In the genomic region with DNA sequence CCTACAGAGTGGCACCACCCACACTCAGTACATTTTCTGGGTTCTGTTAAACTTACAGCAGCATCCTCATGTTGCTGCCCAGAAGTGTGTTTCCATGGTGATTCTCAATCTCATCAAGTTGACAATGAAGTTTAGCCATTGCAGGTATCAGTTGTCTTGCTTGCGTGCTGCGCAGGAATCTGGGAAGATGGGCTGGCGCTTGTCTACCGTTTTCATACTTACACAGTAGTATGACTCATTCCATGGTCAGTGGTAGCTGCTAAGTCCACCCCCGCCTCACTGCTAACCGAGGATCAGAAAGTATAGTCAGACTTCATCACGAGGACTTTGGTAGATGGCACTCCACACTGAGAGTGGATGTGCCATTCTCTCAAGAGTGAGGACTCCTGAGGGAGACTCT, we compare ENCODE assay signal across 19 mouse cellular contexts. TPM values are rescaled to one million over a fixed set of nuclear protein-coding genes. Genes with fewer than 3 reads are reported as not detected.
"Had no signal": no experiment of that assay in that cellular context is flagged by ENCODE, and none has a peak within 500 bp of the region (broad histone marks: within the 10 kb centered on the region; RNA-seq: fewer than 3 reads in every experiment).

No protein-coding gene starts in this region.

- DNase-seq: kidney, adult 11 months; kidney, adult 8-10 months; kidney, postnatal 10 days; kidney, postnatal 36 days; layer of hippocampus, postnatal 36 days; liver, embryonic 13.5 days; lung, adult 2 months; lung, postnatal 14 days; lung, postnatal 4 days; midbrain, embryonic 14.5 days; spleen, adult 18-20 months; thymus, adult 18-20 months; thymus, postnatal 14 days had no signal

RNA-seq across cellular contexts. Expression of a gene that starts 31.6 kb away (rescaled TPM):
- total RNA-seq: layer of hippocampus, adult 8-10 months; layer of hippocampus, postnatal 10 days; layer of hippocampus, postnatal 36 days; liver, adult 2 months; midbrain, postnatal 0 days had no signal
- polyA plus RNA-seq: liver, adult 2 months; midbrain, postnatal 0 days; neural tube, embryonic 14.5 days had no signal

RNA-seq across cellular contexts. Expression of a gene that starts 46.2 kb away (rescaled TPM):
- total RNA-seq: layer of hippocampus, postnatal 36 days; liver, adult 2 months; megakaryocyte-erythroid progenitor cell, adult 5-6 weeks; midbrain, postnatal 0 days had no signal

RNA-seq across cellular contexts. Expression of a gene that starts 46.6 kb away (rescaled TPM):
- total RNA-seq: liver, adult 2 months; megakaryocyte-erythroid progenitor cell, adult 5-6 weeks had no signal
